Mouse (Mus musculus): ENCODE results near the gene Rhno1. TPM values are rescaled to one million over a fixed set of nuclear protein-coding genes. Genes with fewer than 3 reads are reported as not detected.
"Not testable (repeated sequence)": the region's sequence is repeated elsewhere in the genome, so short reads cannot be mapped to it uniquely, and the experiment has no call there.

Rhno1 gene
- total RNA-seq (2018; cell fraction: chromatin; rRNA removed) = 10 to 100 TPM in 25 of 26 experiments, 1 to 10 TPM in 1; 10.0 to 45.1 (median 24.6) TPM
- 10 to 100 TPM in 13 of 26 experiments, 1 to 10 TPM in 13; 5.8 to 16.2 (median 9.8) TPM for total RNA-seq (2018; cell fraction: cytosol; rRNA removed)
- total RNA-seq (2018; cell fraction: nucleus; rRNA removed) = 10 to 100 TPM; 11.1 to 48.3 (median 21.5) TPM
- polyA plus RNA-seq (2018) = 10.4 to 13.5 TPM (median 12.6 TPM) in 3 replicates

GRCm38 (mm10) chr6:128362381-128363006 lies at the start of gene Rhno1, which contains the start of gene Foxm1:
Gene Rhno1, minus strand, starts transcription at chr6:128362911.
Gene Foxm1, plus strand, starts transcription at chr6:128362967.
- H3K79me2 ChIP-seq (ENCODE audit: inconsistent target) = peaks cover 62% of the 10 kb centered on the region
- no peaks in the 10 kb centered on the region for H3K36me3 ChIP-seq (ENCODE audit: inconsistent target)
- H3K27ac ChIP-seq = peak within 1 kb of the TSS; percentile 58
- H3K4me3 ChIP-seq (ENCODE audit: inconsistent target) = peak within 1 kb of the TSS; percentile 80
- WGBS (ENCODE audit: missing documents) = under 1% methylated on average over 76 of the region's 76 CpGs

DNA sequence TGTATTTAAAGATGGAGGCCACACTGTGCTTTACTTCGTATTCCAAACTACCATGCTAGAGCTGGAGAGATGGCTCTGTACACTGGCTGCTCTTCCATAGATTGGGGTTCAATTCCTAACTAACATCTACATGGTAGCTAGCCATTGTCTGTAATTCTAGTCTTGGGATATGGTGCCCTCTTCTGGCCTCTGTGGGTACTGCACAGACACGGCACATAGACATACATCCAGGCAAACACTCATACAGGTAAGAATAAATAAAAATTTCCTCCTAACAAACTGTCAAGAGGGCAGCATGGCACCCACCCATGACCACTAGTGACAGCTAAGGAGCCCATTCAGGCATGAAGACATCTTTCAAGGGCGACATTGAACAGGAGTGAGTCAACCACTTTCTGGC lies 48.4 kb upstream of the Rhno1 start:
- WGBS (ENCODE audit: missing documents) = 28% methylated on average over 3 of the region's 3 CpGs
- Histone ChIP-seq H3K36me3 (ENCODE audit: inconsistent target) (no peaks in the 10 kb centered on the region), H3K79me2 (ENCODE audit: inconsistent target) (no peaks in the 10 kb centered on the region), H3K27ac (no peak overlapping the region), H3K4me3 (ENCODE audit: inconsistent target) (no peak overlapping the region)

GRCm38 (mm10) chr6:128410305-128410704 lies 47.6 kb upstream of the Rhno1 start:
- no peaks in the 10 kb centered on the region for H3K79me2 ChIP-seq (ENCODE audit: inconsistent target)
- H3K27ac ChIP-seq = no peak overlapping the region
- WGBS (ENCODE audit: missing documents) = 96% methylated on average over 13 of the region's 13 CpGs
- H3K36me3 ChIP-seq (ENCODE audit: inconsistent target) = no peaks in the 10 kb centered on the region
- H3K4me3 ChIP-seq (ENCODE audit: inconsistent target) = no peak overlapping the region

DNA sequence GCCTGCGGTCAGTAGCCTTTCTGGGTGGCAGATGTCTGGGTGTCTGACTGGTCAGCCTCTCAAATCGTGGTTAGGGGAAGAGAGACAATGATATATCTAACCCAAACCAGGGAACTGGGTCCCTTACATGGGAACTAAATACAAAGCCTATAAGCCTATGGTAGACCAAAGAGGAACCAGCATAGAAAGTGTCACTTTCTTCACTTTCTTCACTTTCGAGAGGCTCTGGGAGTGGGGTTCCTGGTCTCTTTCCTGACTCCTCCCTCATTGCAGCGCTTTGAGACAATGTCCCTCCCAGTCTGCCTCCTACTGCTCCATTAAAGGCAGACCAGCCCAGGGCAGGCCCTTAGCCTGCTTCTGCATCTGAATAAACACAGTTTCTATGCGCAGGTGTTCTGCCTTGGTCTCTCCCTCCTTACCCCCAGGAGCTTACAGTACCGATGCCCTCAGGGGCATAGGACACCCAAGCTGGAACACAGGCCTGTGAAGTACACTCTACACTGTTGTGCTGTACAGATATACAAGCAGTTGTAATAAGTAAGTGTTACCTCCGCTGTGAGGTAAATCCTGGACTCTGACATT lies 45.9 kb upstream of the Rhno1 start:
- H3K36me3 ChIP-seq (ENCODE audit: inconsistent target) = no peaks in the 10 kb centered on the region
- H3K27ac ChIP-seq = no peak overlapping the region
- 58% methylated on average over 7 of the region's 7 CpGs for WGBS (ENCODE audit: missing documents)
- no peak overlapping the region for H3K4me3 ChIP-seq (ENCODE audit: inconsistent target)
- H3K79me2 ChIP-seq (ENCODE audit: inconsistent target) = no peaks in the 10 kb centered on the region

DNA sequence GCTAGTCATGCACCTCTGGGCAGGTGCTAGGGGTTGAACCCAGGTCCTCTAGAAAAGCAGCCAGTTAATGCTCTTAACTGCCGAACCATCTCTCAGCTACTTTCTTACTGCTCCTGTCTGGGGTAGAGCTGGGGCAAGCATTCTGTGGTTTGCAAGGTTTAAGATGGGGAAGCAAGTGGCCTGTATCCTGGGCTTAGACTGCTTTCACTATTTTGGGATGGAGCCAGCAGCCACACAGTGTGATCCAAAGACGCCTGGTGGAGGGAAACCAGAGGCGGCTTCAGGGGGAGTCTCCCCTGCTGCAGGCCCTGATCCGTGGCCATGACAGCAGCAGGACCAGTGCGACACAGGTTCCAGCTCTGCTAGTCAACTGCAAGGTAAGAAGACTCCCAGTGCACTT lies 42.0 kb upstream of the Rhno1 start:
- Histone ChIP-seq H3K36me3 (ENCODE audit: inconsistent target) (no peaks in the 10 kb centered on the region), H3K4me3 (ENCODE audit: inconsistent target) (no peak overlapping the region), H3K79me2 (ENCODE audit: inconsistent target) (no peaks in the 10 kb centered on the region), H3K27ac (no peak overlapping the region)
- 45% methylated on average over 5 of the region's 5 CpGs for WGBS (ENCODE audit: missing documents)

GRCm38 (mm10) chr6:128399421-128400185 lies 36.9 kb upstream of the Rhno1 start:
- 85% methylated on average over 15 of the region's 21 CpGs for WGBS (ENCODE audit: missing documents)
- no peak overlapping the region for H3K27ac ChIP-seq
- H3K36me3 ChIP-seq (ENCODE audit: inconsistent target) = no peaks in the 10 kb centered on the region
- H3K4me3 ChIP-seq (ENCODE audit: inconsistent target) = no peak overlapping the region
- no peaks in the 10 kb centered on the region for H3K79me2 ChIP-seq (ENCODE audit: inconsistent target)

DNA sequence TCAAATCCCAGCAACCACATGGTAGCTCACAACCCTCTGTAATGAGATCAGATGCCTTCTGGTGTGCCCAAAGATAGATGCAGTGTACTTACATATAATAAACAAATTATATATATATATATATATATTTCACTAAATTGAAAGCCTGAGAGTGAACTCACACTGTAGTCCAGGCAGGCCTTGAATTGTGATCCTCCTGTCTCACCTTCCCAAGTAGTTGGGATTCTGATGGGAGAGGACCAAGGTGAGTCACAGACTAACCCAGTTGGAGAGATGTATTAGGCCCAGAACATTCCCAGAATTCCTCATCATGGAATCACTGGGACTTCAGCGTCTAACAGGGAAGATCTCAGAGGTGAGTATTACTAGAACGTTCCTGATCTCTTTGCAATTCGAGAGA lies 36.3 kb upstream of the Rhno1 start, which contains the start of gene Nrip2:
Gene Nrip2, plus strand, starts transcription at position 301 of the 400 bp plus-strand sequence.
- WGBS (ENCODE audit: missing documents) = 90% methylated on average over 3 of the region's 3 CpGs
- Histone ChIP-seq H3K4me3 (ENCODE audit: inconsistent target) (no peak within 1 kb of the TSS), H3K79me2 (ENCODE audit: inconsistent target) (no peaks in the 10 kb centered on the region), H3K27ac (no peak within 1 kb of the TSS), H3K36me3 (ENCODE audit: inconsistent target) (no peaks in the 10 kb centered on the region)

DNA sequence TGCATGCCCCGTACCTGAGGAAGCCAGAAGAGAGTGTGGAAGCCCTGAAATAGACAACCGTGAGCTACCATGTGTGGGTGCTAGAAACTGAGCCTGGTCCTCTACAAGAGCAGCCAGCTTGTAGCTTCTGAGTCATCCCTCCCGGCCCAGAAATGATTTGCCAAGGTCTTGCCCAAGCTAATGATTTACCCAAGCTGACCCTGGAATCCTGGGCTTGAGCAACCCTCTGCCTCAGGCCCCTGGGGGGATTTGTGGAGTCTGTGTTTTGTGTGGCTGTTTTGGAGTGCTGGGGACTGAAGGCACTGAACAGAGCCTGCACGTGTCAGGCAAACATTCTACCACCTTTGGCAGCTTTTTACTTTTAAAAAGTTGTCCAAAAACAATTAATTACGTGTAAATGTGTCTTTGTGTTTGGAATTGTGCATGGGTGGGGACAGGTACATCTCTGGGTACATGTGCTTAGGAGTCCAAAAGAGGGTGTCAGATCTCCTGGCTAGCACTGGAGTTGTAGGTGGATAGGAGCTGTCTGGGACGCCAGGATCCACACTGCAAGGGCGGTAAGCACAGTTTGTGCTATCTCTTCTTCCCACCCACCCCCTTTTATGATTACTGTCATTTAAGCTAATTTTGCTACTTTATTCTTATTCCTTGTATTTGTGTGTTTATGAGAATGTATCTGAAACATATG lies 35.0 kb upstream of the Rhno1 start:
- 88% methylated on average over 7 of the region's 7 CpGs for WGBS (ENCODE audit: missing documents)
- H3K27ac ChIP-seq = no peak overlapping the region
- H3K79me2 ChIP-seq (ENCODE audit: inconsistent target) = no peaks in the 10 kb centered on the region
- H3K36me3 ChIP-seq (ENCODE audit: inconsistent target) = no peaks in the 10 kb centered on the region
- H3K4me3 ChIP-seq (ENCODE audit: inconsistent target) = no peak overlapping the region

GRCm38 (mm10) chr6:128390683-128391082 lies 28.0 kb upstream of the Rhno1 start:
- Histone ChIP-seq H3K79me2 (ENCODE audit: inconsistent target) (no peaks in the 10 kb centered on the region), H3K4me3 (ENCODE audit: inconsistent target) (no peak overlapping the region), H3K27ac (no peak overlapping the region), H3K36me3 (ENCODE audit: inconsistent target) (no peaks in the 10 kb centered on the region)
- WGBS (ENCODE audit: missing documents) = 14% methylated on average over 1 of the region's 1 CpGs

DNA sequence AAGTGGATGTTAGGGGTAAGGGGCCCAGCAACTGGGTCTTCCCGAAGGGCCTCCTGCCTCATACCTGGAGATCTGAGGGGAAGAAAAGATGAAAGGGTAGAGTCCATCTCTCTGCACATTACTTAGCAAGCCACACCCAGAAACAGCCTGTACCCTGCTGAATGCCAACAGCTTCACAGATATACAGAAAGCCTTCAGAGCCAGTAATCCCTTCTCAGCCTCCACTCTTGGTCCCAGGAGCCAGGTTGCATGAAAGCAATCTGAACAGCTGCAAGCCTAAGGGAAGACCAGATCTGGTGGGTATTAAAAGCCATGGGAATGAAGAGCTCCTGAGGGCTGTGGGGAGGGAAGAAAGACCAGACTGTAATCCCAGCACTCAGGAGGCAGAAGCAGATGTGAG lies 26.5 kb upstream of the Rhno1 start:
- Histone ChIP-seq H3K79me2 (ENCODE audit: inconsistent target) (no peaks in the 10 kb centered on the region), H3K27ac (no peak overlapping the region), H3K36me3 (ENCODE audit: inconsistent target) (no peaks in the 10 kb centered on the region), H3K4me3 (ENCODE audit: inconsistent target) (no peak overlapping the region)
- 100% methylated on average over 1 of the region's 1 CpGs for WGBS (ENCODE audit: missing documents)

GRCm38 (mm10) chr6:128385026-128385425 lies 22.3 kb upstream of the Rhno1 start:
- Histone ChIP-seq H3K4me3 (ENCODE audit: inconsistent target) (no peak overlapping the region), H3K27ac (no peak overlapping the region), H3K79me2 (ENCODE audit: inconsistent target) (no peaks in the 10 kb centered on the region), H3K36me3 (ENCODE audit: inconsistent target) (no peaks in the 10 kb centered on the region)
- WGBS (ENCODE audit: missing documents) = 100% methylated on average over 1 of the region's 1 CpGs

GRCm38 (mm10) chr6:128383752-128384151 lies 21.0 kb upstream of the Rhno1 start:
- H3K4me3 ChIP-seq (ENCODE audit: inconsistent target) = no peak overlapping the region
- WGBS (ENCODE audit: missing documents) = 23% methylated on average over 7 of the region's 7 CpGs
- no peaks in the 10 kb centered on the region for H3K79me2 ChIP-seq (ENCODE audit: inconsistent target)
- no peak overlapping the region for H3K27ac ChIP-seq
- H3K36me3 ChIP-seq (ENCODE audit: inconsistent target) = no peaks in the 10 kb centered on the region

DNA sequence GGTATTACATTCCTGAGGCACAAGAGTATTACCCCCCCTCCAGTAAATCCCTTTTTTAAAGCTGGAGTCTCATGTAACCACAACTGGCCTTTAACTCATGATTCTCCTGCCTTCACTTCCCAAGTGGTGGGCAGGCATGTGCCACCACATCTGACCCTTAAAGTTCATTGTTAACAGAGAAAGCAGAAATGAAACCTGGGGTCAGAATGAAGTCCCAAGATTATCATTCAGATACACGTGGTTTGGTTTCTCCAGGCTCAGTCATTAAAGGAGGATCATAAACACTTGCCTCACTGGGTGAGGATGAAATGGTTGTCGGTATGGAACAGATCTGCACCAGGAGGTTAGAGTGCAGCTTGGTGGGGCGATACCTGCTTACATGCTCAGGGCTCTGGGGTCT lies 18.5 kb upstream of the Rhno1 start:
- no peak overlapping the region for H3K27ac ChIP-seq
- H3K36me3 ChIP-seq (ENCODE audit: inconsistent target) = no peaks in the 10 kb centered on the region
- no peaks in the 10 kb centered on the region for H3K79me2 ChIP-seq (ENCODE audit: inconsistent target)
- 22% methylated on average over 3 of the region's 3 CpGs for WGBS (ENCODE audit: missing documents)
- no peak overlapping the region for H3K4me3 ChIP-seq (ENCODE audit: inconsistent target)

DNA sequence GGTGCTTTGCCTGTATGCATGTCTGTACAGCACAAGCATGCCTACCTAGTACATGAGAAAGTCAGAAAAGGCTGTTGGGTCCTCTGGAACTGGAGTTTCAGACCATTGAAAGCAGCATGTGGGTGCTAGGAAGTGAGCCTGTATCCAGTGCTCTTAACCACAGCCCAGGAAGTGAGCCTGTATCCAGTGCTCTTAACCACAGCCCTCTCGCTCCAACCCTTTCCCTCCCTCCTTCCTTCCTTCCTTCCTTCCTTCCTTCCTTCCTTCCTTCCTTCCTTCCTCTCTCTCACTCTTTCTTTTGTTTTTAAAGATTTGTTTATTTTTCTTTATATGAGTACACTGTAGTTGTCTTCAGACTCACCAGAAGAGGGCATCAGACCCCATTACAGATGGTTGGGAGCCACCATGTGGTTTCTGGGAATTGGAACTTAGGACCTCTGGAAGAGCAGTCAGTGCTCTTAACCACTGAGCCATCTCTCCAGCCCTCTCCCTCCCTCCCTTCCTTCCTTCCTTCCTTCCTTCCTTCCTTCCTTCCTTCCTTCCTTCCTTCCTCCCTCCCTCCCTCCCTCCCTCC lies 18.0 kb upstream of the Rhno1 start:
- H3K36me3 ChIP-seq (ENCODE audit: inconsistent target); H3K79me2 ChIP-seq (ENCODE audit: inconsistent target); H3K4me3 ChIP-seq (ENCODE audit: inconsistent target): not testable (repeated sequence)
- H3K27ac ChIP-seq = 0 out of 2 replicates have a peak overlapping the region, but pooled peaks have one; percentile 21
- WGBS (ENCODE audit: missing documents) = 11% methylated on average over 1 of the region's 1 CpGs
